Mouse (Mus musculus) liver, embryonic 14.5 days (tissue): ENCODE measurements at regions not wholly inside any gene's neighbourhood (a gene's known extent, or its start where the extent isn't known, plus 50 kb on each side); places are given as distances from the start of the nearest gene placed in this dataset.

Experiments
- CTCF ChIP-seq: IDR thresholded peaks from 2 replicates; pipeline ENCODE4 v1.5.1; 2016; ENCODE audit warnings: antibody characterized with exemption, low read depth, control low read depth
- EP300 ChIP-seq: IDR thresholded peaks from 2 replicates; pipeline ENCODE4 v1.6.1; 2016; ENCODE audit warnings: antibody characterized with exemption, low read depth

DNA sequence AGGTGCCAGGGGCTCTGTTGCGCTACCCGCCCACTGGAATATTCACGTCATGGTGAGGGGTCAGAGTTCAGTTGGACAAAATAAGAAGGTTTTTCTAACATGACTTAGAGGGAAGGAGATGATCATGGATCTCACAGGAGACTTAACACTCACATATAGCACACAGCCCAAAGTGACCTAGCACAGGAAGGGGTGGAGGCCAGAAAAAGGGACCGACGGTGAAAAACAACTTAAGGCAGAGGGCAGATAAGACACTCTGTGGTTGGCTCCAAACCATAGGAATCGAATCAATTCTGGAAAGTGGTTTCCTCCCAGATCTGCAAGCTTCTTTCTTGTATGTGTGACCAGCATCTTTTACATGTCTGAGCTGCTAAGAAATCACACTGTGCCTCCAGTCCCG, 192.9 kb upstream of the 4930412O13Rik start:
- TF ChIP-seq CTCF, result no peak
- TF ChIP-seq EP300, result no peak
